Mouse (Mus musculus): ENCODE data around the gene Raly. TPM values are rescaled to one million over a fixed set of nuclear protein-coding genes. Genes with fewer than 3 reads are reported as not detected.

The Raly gene
- polyA plus RNA-seq, 1 experiment from 2014 or later = 12.1 TPM

- peaks cover 21% of the 10 kb centered on the region for H3K4me1 ChIP-seq (ENCODE audit: insufficient read depth)
- ATAC-seq (no peak), DNase-seq (no peak)
- H3K4me3 ChIP-seq (ENCODE audit: low read depth, low read length) = no peak overlapping the region
- H3K27me3 ChIP-seq (ENCODE audit: insufficient read depth, low read length) = no peaks in the 10 kb centered on the region
- no peak for TF ChIP-seq CTCF (IDR thresholded peaks at IDR 0.05; ENCODE audit: low read depth)
- TF ChIP-seq EP300 (IDR thresholded peaks at IDR 0.05; ENCODE audit: low read depth) = no peak
- peaks cover 9% of the 10 kb centered on the region; the same call in 1 of the 2 replicates for H3K36me3 ChIP-seq (replicated peaks; ENCODE audit: insufficient read depth, low read length)
- no peaks in the 10 kb centered on the region for H3K9me3 ChIP-seq (ENCODE audit: low read length)
- no peak overlapping the region for H3K4me2 ChIP-seq (ENCODE audit: low read depth, low read length)
- H3K27ac ChIP-seq (ENCODE audit: low read depth) = no peak overlapping the region
- 71% methylated on average over 1 of the region's 1 CpGs for WGBS (ENCODE audit: insufficient replicate concordance)
- H3K9ac ChIP-seq (replicated peaks) = no peak overlapping the region
Measured at GRCm38 (mm10) chr2:154818599-154818998, 27.7 kb downstream of the Raly start.

GRCm38 (mm10) chr2:154820346-154820745 lies 29.4 kb downstream of the Raly start:
- ATAC-seq = no peak
- WGBS (ENCODE audit: insufficient replicate concordance) = 47% methylated on average over 1 of the region's 1 CpGs

GRCm38 (mm10) chr2:154826054-154826538 lies 35.2 kb downstream of the Raly start:
- Histone ChIP-seq H3K4me3 (ENCODE audit: low read depth, low read length) (no peak overlapping the region), H3K4me2 (ENCODE audit: low read depth, low read length) (no peak overlapping the region), H3K9ac (replicated peaks) (no peak overlapping the region), H3K4me1 (ENCODE audit: insufficient read depth) (no peaks in the 10 kb centered on the region; the same call in 1 of the 2 replicates), H3K36me3 (replicated peaks; ENCODE audit: insufficient read depth, low read length) (peaks cover 11% of the 10 kb centered on the region; the same call in 1 of the 2 replicates), H3K9me3 (ENCODE audit: low read length) (no peaks in the 10 kb centered on the region), H3K27ac (ENCODE audit: low read depth) (no peak overlapping the region), H3K27me3 (ENCODE audit: insufficient read depth, low read length) (no peaks in the 10 kb centered on the region)
- 80% methylated on average over 1 of the region's 1 CpGs for WGBS (ENCODE audit: insufficient replicate concordance)
- TF ChIP-seq EP300 (IDR thresholded peaks at IDR 0.05; ENCODE audit: low read depth) (no peak), CTCF (IDR thresholded peaks at IDR 0.05; ENCODE audit: low read depth) (no peak)
- no peak for ATAC-seq
- DNase-seq = no peak

More at GRCm38 (mm10) chr2:154820346-154820745, 29.4 kb downstream of the Raly start:
- TF ChIP-seq EP300 (IDR thresholded peaks at IDR 0.05; ENCODE audit: low read depth) (no peak), CTCF (IDR thresholded peaks at IDR 0.05; ENCODE audit: low read depth) (no peak)
- Histone ChIP-seq H3K36me3 (replicated peaks; ENCODE audit: insufficient read depth, low read length) (peaks cover 11% of the 10 kb centered on the region; the same call in 1 of the 2 replicates), H3K4me3 (ENCODE audit: low read depth, low read length) (no peak overlapping the region), H3K4me2 (ENCODE audit: low read depth, low read length) (no peak overlapping the region), H3K27me3 (ENCODE audit: insufficient read depth, low read length) (no peaks in the 10 kb centered on the region), H3K9ac (replicated peaks) (no peak overlapping the region), H3K4me1 (ENCODE audit: insufficient read depth) (peaks cover 21% of the 10 kb centered on the region), H3K27ac (ENCODE audit: low read depth) (no peak overlapping the region), H3K9me3 (ENCODE audit: low read length) (no peaks in the 10 kb centered on the region)
- no peak for DNase-seq

GRCm38 (mm10) chr2:154827521-154827920 lies 36.6 kb downstream of the Raly start:
- Histone ChIP-seq H3K4me1 (ENCODE audit: insufficient read depth) (peaks cover 3% of the 10 kb centered on the region), H3K27me3 (ENCODE audit: insufficient read depth, low read length) (no peaks in the 10 kb centered on the region), H3K9ac (replicated peaks) (no peak overlapping the region), H3K9me3 (ENCODE audit: low read length) (no peaks in the 10 kb centered on the region), H3K36me3 (replicated peaks; ENCODE audit: insufficient read depth, low read length) (0 out of 2 replicates have a peak, but pooled peaks cover 7% of the 10 kb centered on the region), H3K4me3 (ENCODE audit: low read depth, low read length) (no peak overlapping the region), H3K27ac (ENCODE audit: low read depth) (no peak overlapping the region), H3K4me2 (ENCODE audit: low read depth, low read length) (no peak overlapping the region)
- WGBS (ENCODE audit: insufficient replicate concordance) = 81% methylated on average over 4 of the region's 4 CpGs
- ATAC-seq (no peak), DNase-seq (no peak)
- no peak for TF ChIP-seq CTCF (IDR thresholded peaks at IDR 0.05; ENCODE audit: low read depth)
- TF ChIP-seq EP300 (IDR thresholded peaks at IDR 0.05; ENCODE audit: low read depth) = no peak

GRCm38 (mm10) chr2:154832471-154832870 lies 41.6 kb downstream of the Raly start:
- DNase-seq = no peak
- WGBS (ENCODE audit: insufficient replicate concordance) = 63% methylated on average over 4 of the region's 4 CpGs
- ATAC-seq = no peak
- Histone ChIP-seq H3K36me3 (replicated peaks; ENCODE audit: insufficient read depth, low read length) (peaks cover 4% of the 10 kb centered on the region; the same call in 1 of the 2 replicates), H3K4me2 (ENCODE audit: low read depth, low read length) (no peak overlapping the region), H3K27ac (ENCODE audit: low read depth) (no peak overlapping the region), H3K4me1 (ENCODE audit: insufficient read depth) (peaks cover 6% of the 10 kb centered on the region), H3K9me3 (ENCODE audit: low read length) (no peaks in the 10 kb centered on the region), H3K27me3 (ENCODE audit: insufficient read depth, low read length) (no peaks in the 10 kb centered on the region), H3K4me3 (ENCODE audit: low read depth, low read length) (no peak overlapping the region), H3K9ac (replicated peaks) (no peak overlapping the region)
- no peak for TF ChIP-seq CTCF (IDR thresholded peaks at IDR 0.05; ENCODE audit: low read depth)
- no peak for TF ChIP-seq EP300 (IDR thresholded peaks at IDR 0.05; ENCODE audit: low read depth)

GRCm38 (mm10) chr2:154834149-154834865 lies 43.4 kb downstream of the Raly start:
- WGBS (ENCODE audit: insufficient replicate concordance) = 95% methylated on average over 6 of the region's 6 CpGs
- Histone ChIP-seq H3K4me3 (ENCODE audit: low read depth, low read length) (no peak overlapping the region), H3K4me1 (ENCODE audit: insufficient read depth) (peaks cover 6% of the 10 kb centered on the region; the same call in 1 of the 2 replicates), H3K27me3 (ENCODE audit: insufficient read depth, low read length) (no peaks in the 10 kb centered on the region), H3K27ac (ENCODE audit: low read depth) (no peak overlapping the region), H3K36me3 (replicated peaks; ENCODE audit: insufficient read depth, low read length) (peaks cover 4% of the 10 kb centered on the region; the same call in 1 of the 2 replicates), H3K4me2 (ENCODE audit: low read depth, low read length) (no peak overlapping the region), H3K9ac (replicated peaks) (no peak overlapping the region), H3K9me3 (ENCODE audit: low read length) (no peaks in the 10 kb centered on the region)
- no peak for ATAC-seq
- TF ChIP-seq CTCF (IDR thresholded peaks at IDR 0.05; ENCODE audit: low read depth) (no peak), EP300 (IDR thresholded peaks at IDR 0.05; ENCODE audit: low read depth) (no peak)
- no peak for DNase-seq
